Mouse (Mus musculus): ENCODE measurements around the gene Ulk3.

Ulk3 gene

GRCm38 (mm10) chr9:57566846-57567245 is 22.4 kb upstream of the Ulk3 start:
- no peak for DNase-seq (ENCODE audit: extremely low read depth, low read depth)

- DNase-seq (ENCODE audit: extremely low read depth, low read depth): no peak
These were observed 20.8 kb upstream of the Ulk3 start for GRCm38 (mm10) chr9:57568500-57568899.

GRCm38 (mm10) chr9:57574397-57574796 is 14.9 kb upstream of the Ulk3 start:
- DNase-seq (ENCODE audit: extremely low read depth, low read depth): no peak

GRCm38 (mm10) chr9:57575577-57575976 is 13.7 kb upstream of the Ulk3 start:
- no peak for DNase-seq (ENCODE audit: extremely low read depth, low read depth)

GRCm38 (mm10) chr9:57577144-57577849 is 12.0 kb upstream of the Ulk3 start:
- no peak for DNase-seq (ENCODE audit: extremely low read depth, low read depth)

GRCm38 (mm10) chr9:57584991-57585390 is 4.3 kb upstream of the Ulk3 start:
- DNase-seq (ENCODE audit: extremely low read depth, low read depth): no peak

- no peak for DNase-seq (ENCODE audit: extremely low read depth, low read depth)
These were observed 1.5 kb downstream of the Ulk3 start for GRCm38 (mm10) chr9:57590726-57591125.

- no peak for DNase-seq (ENCODE audit: extremely low read depth, low read depth)
These were observed 4.4 kb downstream of the Ulk3 start for GRCm38 (mm10) chr9:57593454-57594173.

- DNase-seq (ENCODE audit: extremely low read depth, low read depth): no peak
These were observed 4.9 kb downstream of the Ulk3 start for GRCm38 (mm10) chr9:57594174-57594509.

- DNase-seq (ENCODE audit: extremely low read depth, low read depth): no peak
These were observed 8.0 kb downstream of the Ulk3 start for GRCm38 (mm10) chr9:57597265-57597664.

- no peak for DNase-seq (ENCODE audit: extremely low read depth, low read depth)
These were observed 8.7 kb downstream of the Ulk3 start for GRCm38 (mm10) chr9:57597929-57598382.

GRCm38 (mm10) chr9:57598851-57599563 is 9.8 kb downstream of the Ulk3 start:
- DNase-seq (ENCODE audit: extremely low read depth, low read depth): no peak

- DNase-seq (ENCODE audit: extremely low read depth, low read depth): peak; percentile 26
These were observed 11.5 kb downstream of the Ulk3 start for GRCm38 (mm10) chr9:57600620-57601352.

- DNase-seq (ENCODE audit: extremely low read depth, low read depth): no peak
These were observed 12.1 kb downstream of the Ulk3 start for GRCm38 (mm10) chr9:57601353-57601706.

GRCm38 (mm10) chr9:57602098-57602497 is 12.8 kb downstream of the Ulk3 start:
- DNase-seq (ENCODE audit: extremely low read depth, low read depth): no peak

- DNase-seq (ENCODE audit: extremely low read depth, low read depth): no peak
These were observed 15.6 kb downstream of the Ulk3 start for GRCm38 (mm10) chr9:57604875-57605274.

- no peak for DNase-seq (ENCODE audit: extremely low read depth, low read depth)
These were observed 16.3 kb downstream of the Ulk3 start for GRCm38 (mm10) chr9:57605503-57605902.

- no peak for DNase-seq (ENCODE audit: extremely low read depth, low read depth)
These were observed 17.0 kb downstream of the Ulk3 start, which contains the start of gene Cplx3 for GRCm38 (mm10) chr9:57606139-57606851. Gene Cplx3, minus strand, starts transcription at chr9:57606281.

GRCm38 (mm10) chr9:57609803-57610202 is 20.6 kb downstream of the Ulk3 start:
- no peak for DNase-seq (ENCODE audit: extremely low read depth, low read depth)

- no peak for DNase-seq (ENCODE audit: extremely low read depth, low read depth)
These were observed 21.1 kb downstream of the Ulk3 start for GRCm38 (mm10) chr9:57610359-57610826.

- no peak for DNase-seq (ENCODE audit: extremely low read depth, low read depth)
These were observed 23.3 kb downstream of the Ulk3 start for GRCm38 (mm10) chr9:57612587-57612986.

Measured in MEL-GATA-1-ER (cell line).